Mouse (Mus musculus): ENCODE results near the gene Znrf1.

DNA sequence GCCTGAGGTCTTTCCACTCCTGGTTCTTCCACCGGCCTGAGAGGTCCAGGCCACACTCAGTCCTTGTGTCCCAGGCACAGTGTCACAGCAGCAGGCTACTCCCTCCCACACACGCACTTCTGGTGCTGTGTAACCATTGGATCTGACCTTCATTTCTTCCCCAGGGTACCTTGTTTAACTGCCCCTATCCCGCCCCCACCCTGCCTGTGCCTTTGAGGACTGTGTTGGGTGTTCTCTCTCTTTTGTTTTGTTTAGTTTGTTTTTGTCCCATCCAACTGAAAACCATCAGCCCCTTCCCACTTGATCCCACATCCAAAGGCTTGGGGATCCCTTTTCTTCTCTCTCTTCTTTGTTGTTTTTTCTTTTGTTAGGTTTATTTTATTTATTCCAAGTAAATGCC lies 86.2 kb downstream of the Znrf1 start:
- TF ChIP-seq RCOR1 (conservative IDR thresholded peaks at IDR 0.05; ENCODE audit: low read depth, low read length) (no peak), CHD1 (IDR thresholded peaks at IDR 0.05; ENCODE audit: low read depth, low read length) (no peak), CTCF (conservative IDR thresholded peaks at IDR 0.05 in 1 of 2, IDR thresholded peaks at IDR 0.05 in 1 of 2; ENCODE audit: low read depth in 2 of 2, low read length in 2 of 2) (no peak), POLR2A (IDR thresholded peaks at IDR 0.05; ENCODE audit: low read depth, low read length) (no peak), IRF4 (IDR thresholded peaks at IDR 0.05; ENCODE audit: low read depth, low read length) (no peak), EP300 (IDR thresholded peaks at IDR 0.05; ENCODE audit: low read length) (no peak), MEF2A (IDR thresholded peaks at IDR 0.05; ENCODE audit: borderline replicate concordance, low read depth, low read length) (no peak), MAZ (IDR thresholded peaks at IDR 0.05; ENCODE audit: low read depth, low read length) (no peak), UBTF (IDR thresholded peaks at IDR 0.05; ENCODE audit: low read depth, low read length) (no peak), MAX (IDR thresholded peaks at IDR 0.05; ENCODE audit: low read length) (no peak), USF2 (conservative IDR thresholded peaks at IDR 0.05; ENCODE audit: low read depth, low read length) (no peak), HCFC1 (IDR thresholded peaks at IDR 0.05; ENCODE audit: low read depth, low read length) (no peak)
